Mouse (Mus musculus): ENCODE measurements around the gene Hist1h2bg.
"Not testable (repeated sequence)": the region's sequence is repeated elsewhere in the genome, so short reads cannot be mapped to it uniquely, and the experiment has no call there.

Hist1h2bg gene

DNA sequence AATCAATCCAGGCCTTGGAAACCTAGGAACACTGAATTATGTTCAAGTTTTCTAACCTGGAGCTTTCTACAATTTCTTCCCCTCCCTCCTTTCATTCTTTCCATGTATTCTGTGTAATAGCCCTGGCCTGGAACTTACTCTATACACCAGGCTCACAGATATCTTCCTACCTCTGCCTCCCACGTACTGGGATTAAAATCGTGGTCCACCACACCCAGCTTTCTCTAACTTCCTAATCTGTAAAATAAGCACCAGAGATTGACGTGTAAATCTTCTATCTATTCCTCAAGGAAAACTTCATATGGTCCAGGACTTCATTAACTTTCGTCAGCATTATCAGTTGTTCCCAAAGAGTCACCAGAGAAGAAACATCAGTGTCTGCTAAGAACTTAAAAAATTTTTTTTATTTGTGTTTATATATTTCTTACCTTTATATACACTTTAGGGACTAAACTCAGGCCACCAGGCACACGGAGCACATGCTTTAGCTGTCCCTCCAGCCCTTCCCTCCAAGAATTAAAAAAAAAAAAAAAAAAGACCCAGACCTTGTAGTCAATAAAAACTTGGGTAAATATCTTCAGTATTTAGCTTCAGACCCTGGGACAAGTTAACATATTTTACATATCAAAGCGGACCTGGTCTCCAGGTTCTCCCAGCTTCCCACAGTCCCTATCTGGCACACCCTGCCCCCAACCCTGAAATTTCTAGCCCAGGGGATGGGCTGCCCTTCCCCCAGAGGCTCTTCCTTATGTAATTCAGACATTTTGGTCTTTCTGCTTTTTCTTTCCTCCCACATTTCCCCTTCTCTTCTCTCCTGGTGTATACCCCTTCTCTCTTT is 11.2 kb downstream of the Hist1h2bg start:
- peak; percentile 75 for DNase-seq (ENCODE audit: low read depth, low spot score)

GRCm38 (mm10) chr13:23583387-23584068 is 12.3 kb downstream of the Hist1h2bg start:
- peak; percentile 48 for DNase-seq (ENCODE audit: low read depth, low spot score)

DNA sequence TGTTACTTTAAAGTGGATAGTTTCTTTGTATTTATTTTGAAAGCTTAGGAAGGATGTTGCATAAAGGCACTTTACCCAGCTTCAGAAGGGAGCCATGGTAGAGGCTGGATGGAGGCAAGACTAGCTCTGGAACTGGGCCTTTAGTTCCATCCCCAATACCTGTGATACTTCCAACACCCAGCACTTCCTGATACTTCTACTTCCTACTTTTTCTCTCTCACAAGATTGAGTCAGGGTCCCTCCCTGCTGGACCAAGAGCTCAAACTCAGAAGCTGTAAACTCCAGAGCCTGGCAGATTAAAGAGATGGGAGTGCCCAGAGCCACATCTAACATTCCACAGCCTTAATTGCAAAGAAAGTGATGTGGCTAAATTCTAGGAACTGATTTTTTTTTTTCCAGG is 13.1 kb downstream of the Hist1h2bg start:
- peak; percentile 75 for DNase-seq (ENCODE audit: low read depth, low spot score)

DNA sequence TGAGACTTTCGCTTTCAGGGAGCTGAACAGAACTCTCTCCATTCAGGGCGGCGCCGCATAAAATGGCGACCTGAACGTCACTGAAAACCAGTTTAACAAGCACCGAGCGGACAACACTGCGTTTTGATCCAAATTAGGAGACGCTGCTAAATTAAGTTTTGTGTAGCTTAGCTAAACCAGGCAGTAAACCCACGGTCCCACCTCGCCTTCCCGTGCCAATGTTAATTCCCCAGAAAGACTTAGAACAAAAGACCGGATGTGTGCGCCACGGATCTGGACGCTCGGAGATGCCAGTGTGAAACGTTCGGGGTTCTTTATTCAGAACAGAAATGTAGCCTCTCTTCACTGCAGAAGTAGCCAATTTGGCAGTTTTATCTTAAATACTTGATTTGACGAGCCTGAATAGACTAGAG is 13.8 kb downstream of the Hist1h2bg start:
- DNase-seq (ENCODE audit: low read depth, low spot score), result peak; percentile 81

DNA sequence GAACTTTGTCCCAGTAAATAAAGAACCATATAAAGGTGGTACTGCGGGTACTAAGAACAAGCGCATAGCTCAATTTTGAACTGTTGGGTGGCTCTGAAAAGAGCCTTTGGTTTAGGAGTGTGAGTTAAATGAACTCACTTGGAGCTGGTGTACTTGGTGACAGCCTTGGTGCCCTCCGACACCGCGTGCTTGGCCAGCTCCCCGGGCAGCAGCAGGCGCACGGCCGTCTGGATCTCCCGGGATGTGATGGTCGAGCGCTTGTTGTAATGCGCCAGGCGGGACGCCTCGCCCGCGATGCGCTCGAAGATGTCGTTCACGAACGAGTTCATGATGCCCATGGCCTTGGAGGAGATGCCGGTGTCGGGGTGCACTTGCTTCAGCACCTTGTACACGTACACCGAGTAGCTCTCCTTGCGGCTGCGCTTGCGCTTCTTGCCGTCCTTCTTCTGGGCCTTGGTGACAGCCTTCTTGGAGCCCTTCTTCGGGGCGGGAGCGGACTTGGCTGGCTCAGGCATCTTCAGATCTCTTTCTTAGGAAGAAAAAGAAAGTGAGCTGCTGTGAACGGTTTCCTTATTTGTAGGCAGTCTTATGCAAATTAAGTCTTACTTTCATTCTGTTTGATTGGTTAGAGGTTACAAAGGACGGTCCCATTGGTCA is 14.4 kb downstream of the Hist1h2bg start:
- DNase-seq (ENCODE audit: low read depth, low spot score), result peak; percentile 94

GRCm38 (mm10) chr13:23586099-23586939 is 15.1 kb downstream of the Hist1h2bg start:
- DNase-seq (ENCODE audit: low read depth, low spot score), result peak; percentile 56

DNA sequence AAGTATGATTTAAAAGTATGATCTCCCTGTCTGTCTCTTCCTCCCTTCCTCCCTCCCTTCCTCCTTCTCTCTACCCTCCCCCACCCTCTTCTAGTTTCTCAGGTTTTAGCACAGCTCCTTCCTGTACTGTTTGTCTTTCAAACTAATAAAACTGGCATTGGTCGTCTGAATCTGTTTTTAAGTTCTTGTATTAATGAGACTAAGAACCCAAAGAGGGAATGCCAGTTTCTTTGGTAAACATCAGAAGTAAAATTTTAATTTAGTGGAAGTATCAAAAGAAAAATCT is 15.7 kb downstream of the Hist1h2bg start:
- peak; percentile 27 for DNase-seq (ENCODE audit: low read depth, low spot score)

DNA sequence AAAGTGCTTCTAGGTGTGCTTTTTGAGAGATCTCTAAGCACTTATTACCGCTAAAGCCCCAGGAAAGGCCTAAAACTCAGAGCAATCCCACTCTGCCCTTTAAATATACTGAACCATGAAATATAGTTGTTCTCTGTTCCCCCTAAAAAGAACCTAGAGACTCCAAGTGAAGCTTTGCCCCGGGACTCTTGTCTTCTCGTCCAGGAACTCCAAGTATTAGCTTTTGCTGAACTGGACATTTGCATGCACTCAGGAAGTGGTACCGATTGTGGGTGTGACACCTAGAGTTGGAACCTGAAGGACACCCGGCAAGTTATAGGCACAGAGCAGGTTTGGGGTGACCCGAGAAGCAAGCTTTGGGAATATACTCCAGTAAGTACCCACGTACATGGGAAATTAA is 20.0 kb downstream of the Hist1h2bg start:
- no peak for DNase-seq (ENCODE audit: low read depth, low spot score)

GRCm38 (mm10) chr13:23591886-23592285 is 20.7 kb downstream of the Hist1h2bg start:
- DNase-seq (ENCODE audit: low read depth, low spot score), result not testable (repeated sequence)

GRCm38 (mm10) chr13:23592614-23593013 is 21.4 kb downstream of the Hist1h2bg start:
- no peak for DNase-seq (ENCODE audit: low read depth, low spot score)

- no peak for DNase-seq (ENCODE audit: low read depth, low spot score)
Measured at GRCm38 (mm10) chr13:23593051-23593770, 22.0 kb downstream of the Hist1h2bg start.

GRCm38 (mm10) chr13:23595185-23595584 is 24.0 kb downstream of the Hist1h2bg start:
- no peak for DNase-seq (ENCODE audit: low read depth, low spot score)

DNA sequence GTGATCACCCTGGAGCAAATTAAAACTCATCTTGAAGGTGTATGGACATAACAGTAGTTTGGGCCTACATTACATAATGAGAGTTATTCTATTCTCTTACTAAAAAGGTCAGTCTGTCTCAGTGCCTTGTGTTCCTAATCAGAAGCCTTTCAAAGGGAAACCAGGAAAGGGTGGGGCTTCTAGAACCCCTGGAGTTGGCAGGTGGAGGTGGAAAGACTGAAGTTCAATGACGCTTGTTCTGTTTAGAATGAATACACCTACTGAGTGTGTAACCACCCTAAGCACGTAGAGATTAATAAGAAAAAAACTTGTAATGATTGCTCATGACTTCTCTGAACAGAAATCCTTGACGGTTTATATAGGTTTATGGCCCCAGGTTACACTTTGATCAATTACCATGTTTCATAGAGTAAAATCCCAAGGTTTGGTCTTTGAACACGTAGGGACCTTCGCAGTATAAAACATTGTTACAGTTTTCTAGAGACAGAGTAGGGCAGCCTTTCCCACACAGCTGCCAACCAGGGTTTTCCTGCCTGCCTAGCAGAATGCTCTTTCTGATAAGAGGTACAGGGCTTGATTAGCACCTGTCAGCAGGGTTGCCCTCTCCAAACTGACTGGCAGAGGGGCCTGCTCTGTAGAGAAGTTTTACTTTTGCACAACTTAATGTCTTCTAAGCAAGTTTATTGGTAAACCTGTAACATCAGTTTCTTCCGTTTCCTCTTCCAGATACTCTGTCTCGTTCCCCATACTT is 24.6 kb downstream of the Hist1h2bg start:
- no peak for DNase-seq (ENCODE audit: low read depth, low spot score)

DNA sequence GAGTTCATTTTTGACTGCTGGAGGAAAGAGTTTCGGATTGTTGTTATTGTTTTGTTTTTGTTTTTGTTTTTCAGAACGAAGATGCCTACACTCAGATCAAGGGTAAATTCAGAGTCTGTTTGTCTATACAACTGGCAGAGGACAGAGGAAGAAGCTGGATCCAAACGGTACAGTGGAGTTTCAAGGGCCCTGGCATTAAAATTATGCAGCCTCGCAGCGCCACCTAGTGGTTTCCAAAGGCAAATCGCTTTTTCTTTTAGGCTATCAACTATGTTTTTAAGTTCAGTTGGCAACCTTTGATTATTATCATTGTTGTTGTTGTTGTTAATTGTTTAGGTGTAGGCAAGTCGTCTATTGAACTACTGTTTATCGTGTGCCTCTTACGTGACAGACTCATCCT is 26.8 kb downstream of the Hist1h2bg start:
- peak; percentile 88 for DNase-seq (ENCODE audit: low read depth, low spot score)

DNA sequence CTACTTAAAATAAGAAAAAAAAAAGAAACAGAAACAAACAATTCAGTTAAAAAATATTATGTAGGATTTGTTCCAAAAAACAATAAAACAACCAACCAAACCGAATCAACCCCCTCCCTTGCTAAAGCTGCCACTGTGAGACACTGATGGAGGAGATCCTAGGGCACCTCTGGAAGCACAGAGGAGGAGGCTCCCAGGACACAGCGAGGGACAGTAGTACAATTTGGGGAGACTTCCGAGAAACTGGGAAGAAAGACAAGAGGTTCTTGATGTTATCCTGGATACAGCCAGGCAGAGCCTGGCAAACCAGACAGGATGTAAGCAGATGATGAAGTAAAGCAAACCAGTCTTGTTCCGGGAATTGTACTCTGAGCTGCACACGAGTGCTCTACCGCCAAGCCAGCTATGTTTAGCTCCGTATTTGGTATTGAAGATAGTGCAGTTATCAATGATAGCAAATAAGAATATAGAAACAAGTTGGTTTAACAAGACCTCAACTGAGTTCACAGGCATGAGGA is 32.0 kb downstream of the Hist1h2bg start:
- DNase-seq (ENCODE audit: low read depth, low spot score), result no peak

DNA sequence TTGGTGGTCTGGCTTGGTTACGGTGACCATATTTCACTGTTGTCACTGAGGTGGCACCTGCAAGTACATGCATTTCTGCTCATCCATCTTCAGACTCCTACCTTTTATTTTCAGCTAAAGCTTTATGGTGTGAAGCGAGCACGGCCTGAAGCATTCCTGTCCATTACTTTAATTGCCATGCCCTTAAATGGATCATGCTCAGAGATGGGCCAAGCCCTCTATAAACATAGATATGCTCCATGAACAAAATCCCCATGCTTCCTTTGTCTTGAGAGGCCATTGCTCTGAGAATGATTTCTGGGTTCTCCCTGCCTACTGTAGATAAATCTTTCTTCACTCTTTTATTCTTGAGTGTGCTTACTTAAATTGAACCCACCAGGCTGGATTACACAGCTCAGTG is 33.3 kb downstream of the Hist1h2bg start:
- no peak for DNase-seq (ENCODE audit: low read depth, low spot score)

DNA sequence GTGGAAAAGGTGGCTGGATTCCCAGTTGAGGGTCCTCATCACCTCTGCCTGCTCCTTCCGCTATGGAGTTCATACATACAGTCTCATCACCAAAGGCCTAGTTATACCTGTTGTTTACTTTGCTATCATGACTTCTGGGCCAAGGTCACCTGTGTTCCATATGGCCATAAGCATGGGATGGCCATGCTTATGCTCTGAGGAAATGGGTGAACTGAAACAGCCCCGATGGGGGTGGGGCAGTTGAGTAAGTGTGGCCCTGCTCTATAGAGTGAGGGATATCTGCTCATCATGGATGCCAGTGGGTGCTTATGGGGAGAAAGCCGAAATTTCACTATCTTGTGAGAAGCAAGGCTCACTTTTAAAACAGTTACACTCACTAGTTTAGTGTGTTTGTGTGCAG is 33.9 kb downstream of the Hist1h2bg start:
- no peak for DNase-seq (ENCODE audit: low read depth, low spot score)

- peak; percentile 29 for DNase-seq (ENCODE audit: low read depth, low spot score)
Measured at GRCm38 (mm10) chr13:23609209-23609608, 38.0 kb downstream of the Hist1h2bg start.

- DNase-seq (ENCODE audit: low read depth, low spot score), result no peak
Measured at GRCm38 (mm10) chr13:23609844-23610243, 38.6 kb downstream of the Hist1h2bg start.

GRCm38 (mm10) chr13:23610393-23610792 is 39.2 kb downstream of the Hist1h2bg start:
- DNase-seq (ENCODE audit: low read depth, low spot score), result no peak

Data from 3T3-L1 (cell line).